Mouse (Mus musculus): ENCODE data around the gene Casp7.

GRCm38 (mm10) chr19:56370389-56371150 is 26.4 kb upstream of the Casp7 start:
- TF ChIP-seq CTCF (IDR thresholded peaks at IDR 0.05; ENCODE audit: low read depth) (no peak), EP300 (optimal IDR thresholded peaks at IDR 0.05) (no peak)
